Mouse (Mus musculus) E14TG2a.4 (cell line): ENCODE measurements at regions not wholly inside any gene's neighbourhood (a gene's known extent, or its start where the extent isn't known, plus 50 kb on each side); places are given as distances from the start of the nearest gene placed in this dataset.

ENCODE experiments used
- CTCF ChIP-seq: conservative IDR thresholded peaks from 2 replicates; pipeline ENCODE4 v1.5.1; 2014; ENCODE audit warnings: low read length
- POU5F1 ChIP-seq: IDR thresholded peaks from 2 replicates; pipeline ENCODE4 v1.6.1; 2014; ENCODE audit warnings: low read length, borderline replicate concordance

- TF ChIP-seq CTCF, result no peak
- TF ChIP-seq POU5F1, result no peak
Observed at GRCm38 (mm10) chrX:99216633-99217459, 80.9 kb downstream of the Efnb1 start.
